Mouse (Mus musculus) myocyte (in vitro differentiated cells): ENCODE data around the gene Abcb8.
A peak's percentile ranks its signal among the peaks of the same experiment; 100 is the strongest.

Experiments
- CEBPB ChIP-seq: IDR thresholded peaks from 2 replicates; pipeline ENCODE4 v1.6.1; 2011; ENCODE audit warnings: mild to moderate bottlenecking, moderate library complexity; ENCODE audit not compliant: poor library complexity, insufficient read depth, severe bottlenecking
- E2F4 ChIP-seq: IDR thresholded peaks from one replicate; pipeline ENCODE4 v1.6.1; 2011; ENCODE audit warnings: mild to moderate bottlenecking, control low read depth, moderate library complexity; ENCODE audit not compliant: insufficient read depth
- MAX ChIP-seq: IDR thresholded peaks from one replicate; pipeline ENCODE4 v1.6.1; 2011; ENCODE audit warnings: low read depth, mild to moderate bottlenecking, control low read depth
- MYOD1 ChIP-seq, 3 experiments: IDR thresholded peaks; one replicate each; pipeline ENCODE4 v1.6.1; 2011; ENCODE audit warnings: control low read depth in 2 of 3, low read depth in 2 of 3, mild to moderate bottlenecking in 2 of 3, moderate library complexity in 1 of 3; ENCODE audit not compliant: insufficient read length in 2 of 3, control insufficient read depth in 1 of 3
- MYOG ChIP-seq, 3 experiments: IDR thresholded peaks; one replicate each; pipeline ENCODE4 v1.6.1; 2011; ENCODE audit warnings: control low read depth in 2 of 3, low read depth in 2 of 3, mild to moderate bottlenecking in 2 of 3; ENCODE audit not compliant: insufficient read length in 2 of 3, control insufficient read depth in 1 of 3, insufficient read depth in 1 of 3
- POLR2A ChIP-seq: IDR thresholded peaks from one replicate; pipeline ENCODE4 v1.6.1; 2011; ENCODE audit warnings: low read depth, mild to moderate bottlenecking, control low read depth, moderate library complexity; ENCODE audit not compliant: insufficient read length
- POLR2AphosphoS2 ChIP-seq: IDR thresholded peaks from one replicate; pipeline ENCODE4 v1.6.1; 2011; ENCODE audit warnings: low read depth, control low read depth; ENCODE audit not compliant: insufficient read length
- REST ChIP-seq: IDR thresholded peaks from one replicate; pipeline ENCODE4 v1.6.1; 2011; ENCODE audit warnings: mild to moderate bottlenecking, control low read depth, moderate library complexity; ENCODE audit not compliant: insufficient read depth, insufficient read length
- SRF ChIP-seq: IDR thresholded peaks from one replicate; pipeline ENCODE4 v1.6.1; 2011; ENCODE audit warnings: low read depth; ENCODE audit not compliant: control insufficient read depth, insufficient read length
- TCF12 ChIP-seq: IDR thresholded peaks from one replicate; pipeline ENCODE4 v1.6.1; 2011; ENCODE audit warnings: mild to moderate bottlenecking, control low read depth; ENCODE audit not compliant: poor library complexity, insufficient read depth, severe bottlenecking
- TCF3 ChIP-seq: IDR thresholded peaks from one replicate; pipeline ENCODE4 v1.6.1; 2011; ENCODE audit warnings: low read depth, control low read depth; ENCODE audit not compliant: insufficient read length
- USF1 ChIP-seq: IDR thresholded peaks from one replicate; pipeline ENCODE4 v1.6.1; 2011; ENCODE audit warnings: low read depth, mild to moderate bottlenecking, control low read depth, moderate library complexity

GRCm38 (mm10) chr5:24343977-24344436 is 49.5 kb upstream of the Abcb8 start:
- no peak for TF ChIP-seq REST
- TF ChIP-seq SRF = no peak
- no peak for TF ChIP-seq POLR2A
- TF ChIP-seq TCF12 = no peak
- no peak for TF ChIP-seq E2F4
- no peak for TF ChIP-seq MAX
- TF ChIP-seq MYOD1 (IDR thresholded peaks at IDR 0.05; ENCODE audit: control insufficient read depth in 1 of 3, insufficient read length in 2 of 3, low read depth in 2 of 3) = no peak
- no peak for TF ChIP-seq MYOG (IDR thresholded peaks at IDR 0.05; ENCODE audit: control insufficient read depth in 1 of 3, insufficient read depth in 1 of 3, insufficient read length in 2 of 3, low read depth in 2 of 3)
- TF ChIP-seq CEBPB = peak; percentile 86
- no peak for TF ChIP-seq TCF3
- no peak for TF ChIP-seq POLR2AphosphoS2
- TF ChIP-seq USF1 = no peak
